Mouse (Mus musculus) erythroblast, embryonic 14.5 days (primary cell): ENCODE results near the gene Nenf. TPM values are rescaled to one million over a fixed set of nuclear protein-coding genes. Genes with fewer than 3 reads are reported as not detected.

Source experiments
- H3K27me3 ChIP-seq: 2 replicates; pipeline ENCODE4 v1.6.1; 2012; ENCODE audit warnings: inconsistent platforms; ENCODE audit not compliant: control insufficient read depth
- H3K36me3 ChIP-seq: 2 replicates; pipeline ENCODE4 v1.6.1; 2012; ENCODE audit warnings: mild to moderate bottlenecking, inconsistent platforms; ENCODE audit not compliant: control insufficient read depth
- H3K4me1 ChIP-seq: 2 replicates; pipeline ENCODE4 v1.6.1; 2012; ENCODE audit warnings: inconsistent platforms; ENCODE audit not compliant: control insufficient read depth
- H3K4me3 ChIP-seq: replicated peaks from 2 replicates; pipeline ENCODE3; 2012; ENCODE audit warnings: moderate library complexity, mild to moderate bottlenecking, inconsistent platforms
- H3K9me3 ChIP-seq: 2 replicates; pipeline ENCODE4 v1.6.1; 2012; ENCODE audit warnings: low read length, inconsistent platforms, mixed read lengths; ENCODE audit not compliant: control insufficient read depth
- GATA1 ChIP-seq: IDR thresholded peaks from 2 replicates; pipeline ENCODE4 v1.6.1; 2012; ENCODE audit warnings: low read length, inconsistent platforms, mixed read lengths
- TAL1 ChIP-seq: IDR thresholded peaks from 3 replicates; pipeline ENCODE4 v1.6.1; 2012; ENCODE audit warnings: low read length, inconsistent platforms, mixed read lengths
- polyA plus RNA-seq: library from polyadenylated mRNA; stranded (reverse); fragments of >175 nt; gene quantifications from 2 replicates; pipeline ENCODE4 v1.2.3, GENCODE M21; 2012

Gene Nenf
- polyA plus RNA-seq, 1 experiment: 6.9 TPM

- TF ChIP-seq GATA1 (no peak), TAL1 (no peak)
- Histone ChIP-seq H3K4me3 (no peak overlapping the region), H3K9me3 (no peaks in the 10 kb centered on the region), H3K27me3 (no peaks in the 10 kb centered on the region; the same call in 1 of the 2 replicates), H3K36me3 (no peaks in the 10 kb centered on the region), H3K4me1 (no peaks in the 10 kb centered on the region)
Measured at GRCm38 (mm10) chr1:191281171-191281570, 36.8 kb downstream of the Nenf start.

GRCm38 (mm10) chr1:191278324-191278723, 39.7 kb downstream of the Nenf start:
- TF ChIP-seq TAL1: no peak
- no peak for TF ChIP-seq GATA1
- Histone ChIP-seq H3K9me3 (no peaks in the 10 kb centered on the region), H3K4me3 (no peak overlapping the region), H3K36me3 (no peaks in the 10 kb centered on the region), H3K27me3 (no peaks in the 10 kb centered on the region; the same call in 1 of the 2 replicates), H3K4me1 (no peaks in the 10 kb centered on the region)

GRCm38 (mm10) chr1:191277549-191278059, 40.4 kb downstream of the Nenf start:
- Histone ChIP-seq H3K9me3 (no peaks in the 10 kb centered on the region), H3K36me3 (no peaks in the 10 kb centered on the region), H3K4me1 (no peaks in the 10 kb centered on the region), H3K27me3 (no peaks in the 10 kb centered on the region; the same call in 1 of the 2 replicates), H3K4me3 (no peak overlapping the region)
- TF ChIP-seq TAL1 (no peak), GATA1 (no peak)

- Histone ChIP-seq H3K4me1 (no peaks in the 10 kb centered on the region), H3K9me3 (no peaks in the 10 kb centered on the region), H3K27me3 (no peaks in the 10 kb centered on the region; the same call in 1 of the 2 replicates), H3K4me3 (no peak overlapping the region), H3K36me3 (no peaks in the 10 kb centered on the region)
- TF ChIP-seq TAL1 (no peak), GATA1 (no peak)
Measured at GRCm38 (mm10) chr1:191276181-191276580, 41.8 kb downstream of the Nenf start.

DNA sequence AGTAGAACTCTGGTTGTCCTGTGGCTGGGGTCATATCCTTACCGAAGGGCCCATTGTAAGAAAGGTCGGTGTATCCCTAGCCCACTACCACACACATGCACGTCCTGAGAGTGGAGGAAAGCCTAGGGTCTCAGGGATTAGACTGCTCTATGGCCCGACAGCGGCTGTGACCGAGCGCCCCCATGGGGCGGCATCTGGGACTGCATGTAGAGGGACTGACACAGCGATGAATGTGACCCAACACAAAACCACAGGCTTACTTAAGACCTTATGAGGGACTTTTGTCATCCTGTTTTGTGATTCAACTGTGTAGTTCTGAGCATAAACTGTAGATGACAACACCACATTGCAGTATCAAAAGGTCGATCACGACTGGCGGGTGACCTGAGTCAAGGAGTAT, 42.5 kb downstream of the Nenf start:
- no peaks in the 10 kb centered on the region for H3K36me3 ChIP-seq
- H3K4me1 ChIP-seq: no peaks in the 10 kb centered on the region
- H3K9me3 ChIP-seq: no peaks in the 10 kb centered on the region
- no peak for TF ChIP-seq TAL1
- no peak for TF ChIP-seq GATA1
- H3K4me3 ChIP-seq: no peak overlapping the region
- no peaks in the 10 kb centered on the region for H3K27me3 ChIP-seq

DNA sequence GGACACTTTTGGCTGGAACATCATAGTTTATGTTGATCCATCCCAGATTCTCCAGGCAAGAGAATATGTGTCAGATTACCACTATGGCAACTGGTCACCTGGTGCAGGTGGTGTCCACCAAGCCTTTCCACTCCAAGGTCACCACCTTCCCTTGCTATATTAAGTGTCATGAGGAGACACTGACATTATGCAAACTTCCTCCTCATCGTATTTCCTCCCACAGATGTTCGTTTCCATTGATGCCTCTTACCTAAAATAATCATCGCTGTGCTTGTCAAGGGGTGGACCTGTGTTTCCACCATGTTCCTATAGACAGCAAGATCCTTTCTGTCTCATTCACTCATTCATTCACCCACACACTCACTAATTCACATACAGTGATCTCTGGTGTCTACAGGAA, 45.3 kb downstream of the Nenf start:
- no peaks in the 10 kb centered on the region for H3K36me3 ChIP-seq
- TF ChIP-seq TAL1: no peak
- TF ChIP-seq GATA1: no peak
- H3K4me1 ChIP-seq: no peaks in the 10 kb centered on the region
- no peaks in the 10 kb centered on the region for H3K27me3 ChIP-seq
- H3K9me3 ChIP-seq: no peaks in the 10 kb centered on the region
- H3K4me3 ChIP-seq: no peak overlapping the region

- no peaks in the 10 kb centered on the region for H3K9me3 ChIP-seq
- TF ChIP-seq TAL1: no peak
- TF ChIP-seq GATA1: no peak
- no peaks in the 10 kb centered on the region for H3K27me3 ChIP-seq
- no peaks in the 10 kb centered on the region for H3K36me3 ChIP-seq
- H3K4me3 ChIP-seq: no peak overlapping the region
- no peaks in the 10 kb centered on the region for H3K4me1 ChIP-seq
Measured at GRCm38 (mm10) chr1:191269648-191269952, 48.4 kb downstream of the Nenf start.

DNA sequence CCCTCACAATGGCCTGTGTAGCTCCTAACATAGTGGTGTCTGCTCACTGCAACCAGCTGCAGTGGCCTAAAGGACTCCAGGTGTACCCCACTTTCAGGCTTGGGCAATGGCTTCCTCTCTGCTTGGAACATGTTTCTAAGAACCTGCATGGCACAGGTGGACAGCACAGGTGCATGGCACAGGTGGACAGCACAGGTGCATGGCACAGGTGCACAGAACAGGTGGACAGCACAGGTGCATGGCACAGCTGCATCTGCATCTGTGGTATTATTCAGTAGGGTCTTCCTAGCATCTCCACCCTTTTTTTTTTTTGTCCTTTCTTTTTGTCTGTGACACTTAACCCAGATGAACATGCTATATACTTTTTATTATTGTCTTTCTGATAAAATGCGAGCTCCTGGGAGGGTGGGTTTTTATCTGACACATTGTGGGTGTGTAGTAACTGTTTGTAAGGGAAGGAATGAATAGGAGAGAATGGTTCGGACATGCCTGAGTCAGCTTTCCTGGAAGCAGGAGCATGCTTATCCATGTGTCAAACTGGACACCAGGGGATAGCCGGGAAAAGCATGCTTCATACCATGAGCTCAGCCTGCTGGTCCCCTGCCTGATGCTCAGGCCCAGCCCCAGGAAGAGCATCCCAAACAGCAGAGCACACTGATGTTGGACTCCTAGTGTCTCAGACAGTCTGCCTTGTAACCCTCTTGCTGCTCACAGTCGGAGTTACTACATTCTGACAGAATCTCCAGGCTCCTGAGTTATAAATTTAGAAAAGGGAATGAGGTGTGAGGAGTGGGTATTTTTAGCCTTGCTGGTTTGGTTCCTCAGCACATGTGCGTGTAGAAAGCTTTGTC, 49.0 kb downstream of the Nenf start:
- no peak overlapping the region for H3K4me3 ChIP-seq
- no peaks in the 10 kb centered on the region for H3K36me3 ChIP-seq
- H3K27me3 ChIP-seq: no peaks in the 10 kb centered on the region
- H3K9me3 ChIP-seq: no peaks in the 10 kb centered on the region
- TF ChIP-seq TAL1 (no peak), GATA1 (no peak)
- H3K4me1 ChIP-seq: no peaks in the 10 kb centered on the region

- Histone ChIP-seq H3K27me3 (no peaks in the 10 kb centered on the region), H3K36me3 (no peaks in the 10 kb centered on the region), H3K9me3 (no peaks in the 10 kb centered on the region)
Measured at GRCm38 (mm10) chr1:191267856-191268255, 50.1 kb downstream of the Nenf start.

GRCm38 (mm10) chr1:191267162-191267561, 50.8 kb downstream of the Nenf start:
- TF ChIP-seq GATA1 (no peak), TAL1 (no peak)
- H3K27me3 ChIP-seq: peaks cover under 1% of the 10 kb centered on the region; the same call in 1 of the 2 replicates

More at GRCm38 (mm10) chr1:191267856-191268255, 50.1 kb downstream of the Nenf start:
- TF ChIP-seq GATA1: no peak
- no peak for TF ChIP-seq TAL1
- H3K4me3 ChIP-seq: no peak overlapping the region
- H3K4me1 ChIP-seq: no peaks in the 10 kb centered on the region

More at GRCm38 (mm10) chr1:191267162-191267561, 50.8 kb downstream of the Nenf start:
- Histone ChIP-seq H3K4me3 (no peak overlapping the region), H3K36me3 (no peaks in the 10 kb centered on the region), H3K4me1 (no peaks in the 10 kb centered on the region), H3K9me3 (no peaks in the 10 kb centered on the region)
